Mouse (Mus musculus): ENCODE measurements around the gene Trim17. TPM values are rescaled to one million over a fixed set of nuclear protein-coding genes. Genes with fewer than 3 reads are reported as not detected.

Trim17 gene
- 0.62 and 0.83 TPM in 2 replicates for polyA plus RNA-seq (2015; fragmentation: Nextera tagmentation; extraction: Ambion mirVana)

GRCm38 (mm10) chr11:58954420-58955142, at the start of gene Trim17, which contains the start of gene Hist3h2a:
Trim17 (plus strand) TSS chr11:58954685.
Hist3h2a (plus strand) TSS chr11:58954685.
- H3K4me1 ChIP-seq (ENCODE audit: insufficient read depth, low read depth, low read length) = 0 out of 2 replicates have a peak, but pooled peaks cover 10% of the 10 kb centered on the region
- under 1% methylated on average over 49 of the region's 49 CpGs for WGBS
- TF ChIP-seq CTCF (IDR thresholded peaks at IDR 0.05) (peak; percentile 79), EP300 (IDR thresholded peaks at IDR 0.05) (peak; percentile 73)
- peaks cover 11% of the 10 kb centered on the region; the same call in 1 of the 2 replicates for H3K36me3 ChIP-seq (ENCODE audit: insufficient read depth, low read length)
- H3K27ac ChIP-seq (ENCODE audit: low read length) = peak within 1 kb of the TSS; percentile 97
- H3K4me3 ChIP-seq (ENCODE audit: low read depth, low read length) = peak within 1 kb of the TSS; percentile 62
- peak within 1 kb of the TSS; percentile 70 for H3K4me2 ChIP-seq (replicated peaks; ENCODE audit: low read depth, low read length)
- peak within 1 kb of the TSS; percentile 69 for H3K9ac ChIP-seq (replicated peaks; ENCODE audit: low read depth)
- peak; percentile 97 for ATAC-seq
- H3K27me3 ChIP-seq (replicated peaks; ENCODE audit: insufficient read depth, low read length) = peaks cover 3% of the 10 kb centered on the region; the same call in 1 of the 2 replicates
- no peaks in the 10 kb centered on the region for H3K9me3 ChIP-seq (ENCODE audit: low read length)
- peak; percentile 99 for DNase-seq (ENCODE audit: low spot score)

GRCm38 (mm10) chr11:58904838-58905237, 49.6 kb upstream of the Trim17 start:
- peaks cover 4% of the 10 kb centered on the region; the same call in 1 of the 2 replicates for H3K36me3 ChIP-seq (ENCODE audit: insufficient read depth, low read length)

GRCm38 (mm10) chr11:58913776-58914175, 40.7 kb upstream of the Trim17 start:
- H3K4me3 ChIP-seq (ENCODE audit: low read depth, low read length) = no peak overlapping the region
- H3K4me1 ChIP-seq (ENCODE audit: insufficient read depth, low read depth, low read length) = peaks cover 6% of the 10 kb centered on the region; the same call in 1 of the 2 replicates
- H3K36me3 ChIP-seq (ENCODE audit: insufficient read depth, low read length) = no peaks in the 10 kb centered on the region
- no peak overlapping the region for H3K4me2 ChIP-seq (replicated peaks; ENCODE audit: low read depth, low read length)
- 70% methylated on average over 1 of the region's 1 CpGs for WGBS
- no peak for ATAC-seq
- TF ChIP-seq CTCF (IDR thresholded peaks at IDR 0.05) = no peak
- no peak for TF ChIP-seq EP300 (IDR thresholded peaks at IDR 0.05)
- no peak for DNase-seq (ENCODE audit: low spot score)
- H3K27ac ChIP-seq (ENCODE audit: low read length) = no peak overlapping the region
- H3K9me3 ChIP-seq (ENCODE audit: low read length) = no peaks in the 10 kb centered on the region
- no peaks in the 10 kb centered on the region for H3K27me3 ChIP-seq (replicated peaks; ENCODE audit: insufficient read depth, low read length)
- H3K9ac ChIP-seq (replicated peaks; ENCODE audit: low read depth) = no peak overlapping the region

More at GRCm38 (mm10) chr11:58904838-58905237, 49.6 kb upstream of the Trim17 start:
- H3K9ac ChIP-seq (replicated peaks; ENCODE audit: low read depth) = no peak overlapping the region
- H3K9me3 ChIP-seq (ENCODE audit: low read length) = no peaks in the 10 kb centered on the region
- peaks cover 3% of the 10 kb centered on the region; the same call in 1 of the 2 replicates for H3K4me1 ChIP-seq (ENCODE audit: insufficient read depth, low read depth, low read length)
- H3K27ac ChIP-seq (ENCODE audit: low read length) = no peak overlapping the region
- ATAC-seq = peak; percentile 49
- no peaks in the 10 kb centered on the region for H3K27me3 ChIP-seq (replicated peaks; ENCODE audit: insufficient read depth, low read length)
- 45% methylated on average over 6 of the region's 6 CpGs for WGBS
- 0 out of 2 replicates have a peak overlapping the region, but pooled peaks have one; percentile 54 for H3K4me3 ChIP-seq (ENCODE audit: low read depth, low read length)
- peak; percentile 84 for DNase-seq (ENCODE audit: low spot score)
- peak overlapping the region; percentile 66; the same call in 1 of the 2 replicates for H3K4me2 ChIP-seq (replicated peaks; ENCODE audit: low read depth, low read length)
- 0 out of 2 replicates have a peak, but pooled peaks have one; percentile 13 for TF ChIP-seq EP300 (IDR thresholded peaks at IDR 0.05)
- no peak for TF ChIP-seq CTCF (IDR thresholded peaks at IDR 0.05)

- peak; percentile 79 for DNase-seq (ENCODE audit: low spot score)
- WGBS = 8% methylated on average over 17 of the region's 17 CpGs
- TF ChIP-seq EP300 (IDR thresholded peaks at IDR 0.05) = no peak
- TF ChIP-seq CTCF (IDR thresholded peaks at IDR 0.05) = peak; percentile 78
- H3K27ac ChIP-seq (ENCODE audit: low read length) = 0 out of 2 replicates have a peak overlapping the region, but pooled peaks have one; percentile 14
- peak; percentile 59 for ATAC-seq
- peak overlapping the region; percentile 81 for H3K4me2 ChIP-seq (replicated peaks; ENCODE audit: low read depth, low read length)
- no peaks in the 10 kb centered on the region for H3K36me3 ChIP-seq (ENCODE audit: insufficient read depth, low read length)
- H3K4me1 ChIP-seq (ENCODE audit: insufficient read depth, low read depth, low read length) = peaks cover 6% of the 10 kb centered on the region; the same call in 1 of the 2 replicates
- peak overlapping the region; percentile 39 for H3K4me3 ChIP-seq (ENCODE audit: low read depth, low read length)
- H3K9ac ChIP-seq (replicated peaks; ENCODE audit: low read depth) = peak overlapping the region; percentile 48
- H3K9me3 ChIP-seq (ENCODE audit: low read length) = no peaks in the 10 kb centered on the region
- H3K27me3 ChIP-seq (replicated peaks; ENCODE audit: insufficient read depth, low read length) = no peaks in the 10 kb centered on the region
These were observed 39.9 kb upstream of the Trim17 start for GRCm38 (mm10) chr11:58914461-58915028.

GRCm38 (mm10) chr11:58916879-58917744, 37.4 kb upstream of the Trim17 start:
- DNase-seq (ENCODE audit: low spot score) (peak; percentile 79), ATAC-seq (peak; percentile 77)
- H3K4me1 ChIP-seq (ENCODE audit: insufficient read depth, low read depth, low read length) = peaks cover 6% of the 10 kb centered on the region; the same call in 1 of the 2 replicates
- H3K36me3 ChIP-seq (ENCODE audit: insufficient read depth, low read length) = no peaks in the 10 kb centered on the region
- no peak overlapping the region for H3K27ac ChIP-seq (ENCODE audit: low read length)
- no peaks in the 10 kb centered on the region for H3K9me3 ChIP-seq (ENCODE audit: low read length)
- TF ChIP-seq CTCF (IDR thresholded peaks at IDR 0.05) (peak; percentile 79), EP300 (IDR thresholded peaks at IDR 0.05) (no peak)
- 45% methylated on average over 14 of the region's 14 CpGs for WGBS
- H3K9ac ChIP-seq (replicated peaks; ENCODE audit: low read depth) = no peak overlapping the region
- no peak overlapping the region for H3K4me2 ChIP-seq (replicated peaks; ENCODE audit: low read depth, low read length)
- no peak overlapping the region for H3K4me3 ChIP-seq (ENCODE audit: low read depth, low read length)
- H3K27me3 ChIP-seq (replicated peaks; ENCODE audit: insufficient read depth, low read length) = no peaks in the 10 kb centered on the region

Measured in lung, postnatal 0 days (tissue).